Mouse (Mus musculus) spleen, adult 18-20 months (tissue): Measurements from ENCODE around the gene Shroom1.

ENCODE experiments used
- DNase-seq, 2 experiments: peaks; one replicate each; pipeline ENCODE4 v3.0.0; 2022; ENCODE audit warnings: mixed read lengths in 2 of 2

Gene Shroom1

DNA sequence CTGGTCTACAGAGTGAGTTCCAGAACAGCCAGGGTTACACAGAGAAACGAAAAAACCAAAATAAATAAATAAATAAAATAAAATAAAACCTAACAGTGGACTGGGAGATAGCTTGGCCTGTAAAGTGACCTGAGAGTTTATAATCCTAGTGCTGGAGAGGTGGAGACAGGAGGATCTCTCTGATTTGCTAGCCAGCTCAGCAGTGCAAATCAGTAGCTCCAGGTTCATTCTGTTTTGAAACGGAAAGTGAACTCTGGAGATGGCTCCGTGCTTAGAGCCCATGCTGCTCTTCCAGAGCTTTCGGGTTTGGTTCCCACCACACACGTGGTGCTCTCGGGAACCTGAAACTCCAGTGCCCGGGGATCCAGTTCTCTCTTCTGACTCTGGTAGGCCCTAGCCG, 9.0 kb upstream of the Shroom1 start:
- no peak for DNase-seq

GRCm38 (mm10) chr11:53448529-53448928, 8.5 kb upstream of the Shroom1 start:
- no peak for DNase-seq

DNA sequence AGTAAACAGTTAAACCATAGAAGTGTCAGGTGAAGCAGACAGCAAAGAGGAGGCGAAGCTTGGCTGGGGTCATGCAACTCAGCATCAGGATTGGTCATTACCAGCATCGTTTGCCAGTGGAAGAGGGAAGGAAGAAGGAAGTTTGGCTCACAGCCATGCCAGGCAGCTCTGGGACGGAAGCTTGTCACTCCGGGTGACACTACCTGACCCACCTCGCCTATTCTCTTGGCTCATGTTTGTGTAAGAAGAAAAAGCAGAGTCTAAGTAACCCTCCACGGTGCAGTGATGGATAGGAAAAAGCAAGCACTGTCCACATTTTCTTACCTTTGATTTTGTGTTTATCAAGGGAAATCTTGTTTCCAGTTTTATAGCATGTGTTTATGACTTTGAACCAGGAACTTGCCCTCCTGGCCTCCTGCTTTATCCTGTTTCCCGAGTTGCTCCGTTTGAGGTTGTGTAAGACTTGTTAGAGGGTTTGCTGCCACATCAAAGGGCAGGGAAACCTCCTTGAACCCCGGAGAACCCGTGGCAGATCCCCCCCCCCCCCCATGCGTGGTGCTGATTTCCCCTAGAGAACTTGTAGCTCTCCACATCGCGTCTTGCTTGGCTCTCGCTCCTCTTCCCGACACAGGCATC, 6.8 kb upstream of the Shroom1 start:
- DNase-seq = no peak

DNA sequence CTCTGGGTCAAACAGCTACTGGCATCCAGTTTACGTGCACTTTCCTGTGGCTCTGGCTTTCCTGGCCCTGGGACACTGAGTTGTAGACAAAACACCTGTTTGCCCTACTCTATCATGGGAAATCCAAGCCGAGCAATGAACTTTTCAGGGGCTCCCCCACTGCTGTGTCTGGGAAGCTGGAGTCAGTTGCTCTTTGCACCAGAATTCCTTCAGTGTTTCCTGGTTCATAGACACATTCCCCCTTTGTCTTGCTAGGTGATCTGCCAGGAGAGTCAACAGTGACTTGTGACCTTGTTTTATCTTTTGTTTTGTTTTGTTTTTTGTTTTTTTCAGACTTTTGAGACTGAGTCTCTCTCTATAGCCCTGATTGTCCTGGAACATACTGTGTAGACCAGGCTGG, 5.6 kb upstream of the Shroom1 start:
- DNase-seq = no peak

GRCm38 (mm10) chr11:53452396-53452795, 4.6 kb upstream of the Shroom1 start:
- no peak for DNase-seq

GRCm38 (mm10) chr11:53453031-53453430, 4.0 kb upstream of the Shroom1 start:
- no peak for DNase-seq

- DNase-seq = no peak
Observed at GRCm38 (mm10) chr11:53457372-53457954, 458 bp downstream of the Shroom1 start.

DNA sequence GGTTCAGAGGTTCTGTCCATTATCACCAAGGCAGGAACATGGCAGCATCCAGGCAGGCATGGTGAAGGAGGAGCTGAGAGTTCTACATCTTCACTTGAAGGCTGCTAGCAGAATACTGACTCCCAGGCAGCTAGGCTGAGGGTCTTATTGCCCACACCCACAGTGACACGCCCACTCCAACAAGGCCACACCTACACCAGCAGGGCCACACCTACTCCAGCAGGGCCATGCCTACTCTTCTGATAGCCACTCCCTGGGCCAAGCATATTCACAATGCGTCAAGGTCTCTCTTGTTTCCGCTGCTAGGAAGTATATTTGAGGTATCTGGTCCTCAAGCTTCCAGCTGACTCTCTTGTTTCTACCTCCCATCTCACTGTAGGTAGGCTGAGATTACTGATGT, 2.0 kb downstream of the Shroom1 start:
- no peak for DNase-seq

DNA sequence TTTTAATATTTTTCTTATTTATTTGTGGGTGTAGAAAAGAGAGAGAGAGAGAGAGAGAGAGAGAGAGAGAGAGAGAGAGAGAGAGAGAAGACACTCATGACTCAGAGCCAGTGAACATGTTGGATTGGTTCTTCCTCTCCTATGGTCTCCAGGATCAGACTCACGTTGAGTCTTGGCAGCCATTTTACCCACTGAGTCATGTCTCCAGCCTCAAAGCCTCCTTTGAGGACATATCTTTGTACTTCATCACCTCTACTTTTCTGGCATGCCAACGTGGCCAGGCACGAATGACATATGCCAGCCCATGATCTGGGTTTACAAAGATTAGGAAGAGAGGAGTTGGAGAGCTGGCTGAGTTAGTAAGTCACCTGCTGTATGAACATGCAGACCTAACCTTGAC, 3.2 kb downstream of the Shroom1 start:
- DNase-seq = no peak

DNA sequence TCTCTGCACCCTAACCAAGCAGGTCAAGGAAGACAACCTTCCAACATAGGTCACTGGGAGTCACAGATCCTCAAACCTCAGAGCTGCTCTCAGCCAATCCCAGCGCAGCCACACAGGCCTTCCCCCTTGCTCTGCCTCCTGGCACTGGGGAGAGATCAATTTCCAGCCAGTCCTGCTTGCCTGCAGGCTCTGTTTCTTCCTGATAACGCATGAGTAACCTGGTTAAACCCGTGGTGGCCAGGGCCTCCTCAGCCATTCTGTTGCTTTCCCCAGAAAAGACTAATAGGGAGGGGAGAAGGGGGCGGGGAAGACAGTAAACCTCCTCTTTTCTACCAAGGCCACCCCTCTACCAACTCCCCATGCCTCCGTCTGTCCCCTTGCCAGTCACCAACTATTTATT, 4.7 kb downstream of the Shroom1 start:
- DNase-seq = no peak

- DNase-seq = no peak
Observed at GRCm38 (mm10) chr11:53463551-53464424, 6.8 kb downstream of the Shroom1 start.

GRCm38 (mm10) chr11:53466231-53466971, 9.4 kb downstream of the Shroom1 start:
- peak in 1 of 2 experiments; percentile 28 for DNase-seq

DNA sequence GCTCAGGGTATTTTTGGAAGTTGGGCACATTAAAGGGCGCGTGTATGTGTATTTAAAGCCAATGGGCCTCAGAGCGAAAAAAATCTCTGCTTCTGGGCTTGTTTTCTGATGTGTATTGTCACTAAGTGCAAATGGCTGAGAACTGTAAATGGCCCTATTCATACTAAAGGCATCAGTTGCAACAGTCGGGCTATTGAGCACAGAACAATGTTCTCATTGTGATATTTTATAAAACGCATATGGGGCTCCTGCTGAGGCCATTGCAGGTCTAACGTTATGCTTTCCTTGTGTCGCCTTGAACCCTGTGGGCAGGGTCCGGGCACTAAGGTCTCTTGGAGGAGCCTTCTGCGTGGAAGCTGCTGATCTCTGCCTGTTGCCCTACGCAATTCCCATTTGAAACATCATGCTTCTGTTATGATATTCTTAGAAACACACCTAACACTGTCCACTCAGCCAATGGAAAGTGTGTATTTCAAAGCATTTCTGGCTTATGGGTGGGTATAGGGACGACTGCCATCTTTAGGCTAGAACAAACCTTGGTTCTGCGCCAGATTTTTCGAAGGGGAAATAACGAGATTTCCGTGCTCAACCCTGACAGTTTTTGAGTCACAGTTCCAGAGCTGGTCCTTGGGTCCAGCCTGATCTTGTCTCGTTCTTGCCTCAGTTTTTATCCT, 12.4 kb downstream of the Shroom1 start:
- DNase-seq = no peak

GRCm38 (mm10) chr11:53469968-53470695, 13.1 kb downstream of the Shroom1 start, which contains the start of gene Gm9837:
Gene Gm9837 (minus strand): TSS chr11:53470479.
- DNase-seq = peak; percentile 57 to 81

DNA sequence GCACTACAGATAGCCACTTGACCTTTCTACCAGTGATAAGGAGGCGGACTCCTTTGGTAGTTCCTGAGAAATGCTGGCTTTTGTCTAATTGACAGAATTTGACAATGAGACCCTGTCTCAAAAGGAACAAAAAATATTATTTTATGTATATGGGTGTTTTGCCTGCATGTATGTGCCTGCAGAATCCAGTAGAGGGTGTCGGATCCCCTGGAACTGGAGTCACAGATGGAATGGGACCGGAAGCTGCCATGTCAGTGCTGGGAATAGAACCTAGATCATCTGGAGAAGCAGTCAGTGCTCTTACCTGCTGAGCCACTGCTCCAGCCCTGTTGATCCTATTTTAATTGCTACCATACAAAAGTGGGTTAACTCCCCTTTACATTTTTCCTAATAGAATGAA, 15.7 kb downstream of the Shroom1 start:
- DNase-seq = no peak

- no peak for DNase-seq
Observed at GRCm38 (mm10) chr11:53475620-53476019, 18.6 kb downstream of the Shroom1 start.

GRCm38 (mm10) chr11:53477833-53478232, 20.8 kb downstream of the Shroom1 start:
- DNase-seq = no peak

- no peak for DNase-seq
Observed at GRCm38 (mm10) chr11:53478383-53479170, 21.6 kb downstream of the Shroom1 start.

- DNase-seq = no peak
Observed at GRCm38 (mm10) chr11:53479171-53479782, 22.3 kb downstream of the Shroom1 start.

DNA sequence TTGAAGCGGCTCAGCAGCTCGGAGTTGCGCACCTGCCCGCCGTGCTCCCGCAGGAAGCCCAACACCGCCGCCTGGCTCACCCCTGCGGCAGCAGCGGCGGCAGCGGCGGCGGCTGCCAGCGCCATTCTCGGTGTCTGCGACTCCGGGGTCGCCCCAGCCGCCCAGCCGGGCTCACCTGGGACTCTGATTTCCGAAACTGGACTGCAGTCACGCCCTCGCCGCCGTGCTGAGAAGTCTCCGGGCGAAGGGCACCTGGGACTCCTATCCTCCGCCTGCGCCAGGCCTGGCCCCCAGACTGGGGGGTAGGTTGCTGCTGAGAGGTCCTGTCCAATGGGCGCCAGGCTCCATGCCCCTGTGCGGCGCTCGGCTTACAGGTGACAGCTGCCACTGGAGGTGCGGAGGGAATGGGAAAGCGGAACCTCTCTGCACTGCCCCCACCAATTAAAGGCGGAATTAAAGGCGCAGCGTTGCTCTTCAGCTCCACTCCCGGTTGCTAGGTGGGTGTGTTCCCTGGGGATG, 22.8 kb downstream of the Shroom1 start, which contains the start of the genes Gm9945 and Sowaha:
TSS of gene Gm9945 (plus strand) at position 384 of the 519 bp plus-strand sequence.
TSS of gene Sowaha (minus strand) at position 492 of the 519 bp plus-strand sequence.
- DNase-seq = peak in 1 of 2 experiments; percentile 5
